Mouse (Mus musculus): ENCODE measurements around the gene Parp6.
A peak's percentile ranks its signal among the peaks of the same experiment; 100 is the strongest.

Gene Parp6

DNA sequence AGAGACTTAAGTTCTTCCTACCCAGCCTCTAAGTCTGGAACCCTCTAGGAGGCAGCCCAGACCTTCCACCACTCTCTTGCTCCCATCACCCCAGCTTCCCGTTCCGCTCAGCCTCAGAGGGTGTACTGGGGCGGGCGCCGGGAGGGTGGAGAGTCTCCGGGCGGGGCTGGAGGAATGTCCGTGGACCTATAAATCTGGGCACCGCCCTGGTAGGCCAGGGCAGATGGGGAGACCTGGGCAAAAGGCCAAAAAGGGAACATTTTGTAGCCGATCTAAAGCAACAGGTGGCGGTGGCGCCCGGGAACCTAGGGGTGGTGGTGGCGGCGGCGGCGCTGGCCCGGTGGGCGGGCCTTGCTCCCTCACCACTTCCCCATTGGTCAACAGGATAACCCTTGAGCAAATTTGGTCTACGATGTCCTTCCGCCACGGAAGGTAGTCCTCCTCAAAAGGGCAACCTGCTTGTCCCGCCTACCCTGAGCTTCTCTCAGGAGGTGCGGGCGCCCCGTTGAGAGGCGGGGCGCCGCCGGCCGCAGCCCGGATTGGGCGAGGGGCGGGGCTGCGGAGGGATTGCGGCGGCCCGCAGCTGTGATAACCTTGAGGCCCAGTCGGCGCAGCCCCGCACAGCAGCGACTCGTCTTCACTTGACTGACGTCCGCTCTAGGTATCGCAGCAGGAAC is 39.0 kb downstream of the Parp6 start, which contains the start of gene Pkm:
Pkm (plus strand) TSS at position 411 of the 677 bp plus-strand sequence.
- DNase-seq (ENCODE audit: extremely low read depth, low read depth), result peak; percentile 99

DNA sequence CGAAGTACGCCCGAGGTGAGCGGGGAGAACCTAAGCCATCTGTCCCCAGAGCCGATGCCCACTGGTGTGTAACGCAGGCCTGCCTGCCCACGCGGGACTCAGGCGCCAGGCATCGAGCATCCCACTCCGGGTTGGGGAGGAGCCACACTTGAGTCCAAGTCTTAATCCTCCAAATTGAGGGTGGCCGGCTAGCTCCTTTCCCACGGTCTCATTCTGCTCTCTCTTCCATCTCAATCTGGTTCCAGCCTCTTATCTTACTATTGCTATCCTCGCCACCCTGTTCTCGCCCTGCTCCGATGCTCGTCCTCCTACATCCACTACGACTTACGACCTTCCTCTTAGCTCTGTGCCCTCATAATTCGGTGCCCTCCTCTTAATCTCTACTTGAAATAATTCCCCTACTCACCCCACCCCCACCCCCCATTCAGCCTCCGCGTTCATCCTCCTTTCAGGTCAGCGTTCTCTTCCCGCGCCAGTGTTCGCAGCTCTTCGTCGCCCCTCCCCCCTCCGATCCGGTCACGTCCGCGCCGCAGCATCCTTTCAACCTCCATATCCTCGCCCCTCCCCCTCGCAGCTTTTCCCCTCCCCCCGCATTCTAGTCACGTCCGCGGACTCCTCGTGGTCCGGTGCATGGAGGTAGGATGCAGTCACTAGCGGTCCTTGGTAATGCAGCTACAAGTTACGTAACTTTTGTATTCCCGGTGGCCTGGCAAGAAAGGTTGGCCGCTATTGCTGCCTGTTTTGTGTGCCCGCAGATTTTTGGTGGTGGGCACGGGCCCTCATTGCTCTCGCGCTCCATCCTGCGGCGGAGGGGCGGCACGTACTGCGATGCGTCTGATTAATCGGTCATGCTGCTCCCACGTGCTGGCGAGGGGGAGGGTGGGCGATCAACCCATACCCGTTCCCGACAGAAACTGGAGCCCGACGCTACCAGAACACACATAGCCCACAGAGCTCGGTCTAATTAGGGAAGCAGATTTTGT is 39.8 kb downstream of the Parp6 start:
- peak; percentile 62 for DNase-seq (ENCODE audit: extremely low read depth, low read depth)

DNA sequence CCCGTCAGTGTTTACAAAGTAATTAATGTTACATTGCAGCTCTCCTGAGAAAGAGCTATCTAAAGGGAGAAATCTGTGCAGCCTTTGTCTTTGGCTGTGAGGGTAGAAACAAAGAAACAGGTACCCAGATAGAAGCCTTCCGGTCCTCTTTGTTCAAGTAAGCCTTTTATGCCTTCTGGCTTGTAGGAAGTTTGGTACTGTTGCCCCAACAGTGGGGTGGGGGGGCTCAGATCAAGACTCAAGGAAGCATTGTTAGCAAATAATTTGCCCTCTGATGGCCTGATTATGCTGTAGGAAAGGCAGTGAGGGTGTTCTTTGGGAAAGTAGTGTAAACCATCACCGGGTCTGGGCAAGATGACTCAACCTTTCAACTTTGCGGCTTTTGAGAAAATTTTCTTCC is 41.1 kb downstream of the Parp6 start:
- DNase-seq (ENCODE audit: extremely low read depth, low read depth), result no peak

DNA sequence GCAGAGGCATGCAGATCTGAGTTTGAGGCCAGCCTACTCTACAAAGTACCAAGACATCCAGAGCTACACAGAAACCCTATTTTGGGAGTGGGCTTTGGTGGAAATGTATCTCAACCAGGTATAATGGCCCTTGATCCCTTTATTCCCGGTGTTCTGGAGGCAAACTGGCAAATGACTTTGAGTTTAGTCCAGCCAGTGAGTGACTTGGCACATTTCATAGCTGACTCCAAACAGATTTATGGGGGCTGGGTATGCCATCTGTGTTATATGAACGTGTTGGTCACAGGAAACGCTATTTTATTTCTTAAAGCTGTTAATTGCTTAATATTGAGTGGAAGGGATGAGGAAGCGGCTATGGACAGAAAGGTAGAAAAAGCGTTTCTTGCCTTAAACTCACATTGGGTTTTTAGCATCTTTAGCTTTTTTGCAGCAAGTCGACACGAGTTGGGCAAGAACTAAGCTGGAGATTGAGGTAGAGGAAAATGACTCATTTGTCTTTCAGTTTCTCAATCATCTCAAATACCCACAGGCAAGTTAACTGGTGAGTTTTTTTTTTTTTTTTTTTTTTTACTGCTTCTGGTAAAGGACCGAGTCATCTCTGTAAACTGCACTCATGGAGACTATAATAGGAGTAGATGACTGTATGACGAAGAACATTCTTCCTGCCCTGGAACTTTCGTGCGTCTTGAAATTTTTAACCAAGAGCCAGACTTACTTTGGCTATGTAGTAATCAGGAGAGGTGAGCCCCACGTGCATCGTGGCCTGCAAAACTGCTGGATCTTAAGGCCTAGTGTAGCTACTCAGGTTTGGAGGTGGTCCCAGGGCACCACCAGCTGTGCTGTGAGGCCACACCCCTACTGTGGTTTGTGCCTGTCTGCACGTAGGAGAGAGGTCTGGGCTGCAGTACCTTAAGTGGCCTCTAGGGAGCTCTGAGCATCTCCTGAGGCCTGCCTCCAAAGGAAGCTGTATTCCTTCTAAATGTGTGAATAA is 42.2 kb downstream of the Parp6 start:
- DNase-seq (ENCODE audit: extremely low read depth, low read depth), result peak; percentile 91

DNA sequence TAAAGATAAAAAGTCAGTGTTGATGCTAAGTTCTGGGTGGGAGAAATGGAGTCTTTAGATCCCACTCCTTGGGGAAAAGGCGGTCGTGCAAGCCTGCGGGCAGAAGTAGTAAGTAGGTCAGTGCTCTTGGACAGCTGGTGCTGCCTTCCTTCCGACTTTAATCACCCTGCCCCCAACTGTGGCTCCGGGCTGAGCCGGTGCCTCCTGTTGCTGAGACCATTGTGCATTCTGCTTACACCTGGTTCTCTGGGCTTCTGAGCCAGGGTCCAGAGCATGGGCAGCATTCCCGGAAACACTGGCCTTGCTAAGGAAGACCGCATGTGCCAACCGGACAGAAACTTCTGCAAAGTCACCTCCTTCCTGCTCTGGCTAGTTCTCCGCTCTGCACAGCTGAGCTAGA is 43.3 kb downstream of the Parp6 start:
- DNase-seq (ENCODE audit: extremely low read depth, low read depth), result no peak

DNA sequence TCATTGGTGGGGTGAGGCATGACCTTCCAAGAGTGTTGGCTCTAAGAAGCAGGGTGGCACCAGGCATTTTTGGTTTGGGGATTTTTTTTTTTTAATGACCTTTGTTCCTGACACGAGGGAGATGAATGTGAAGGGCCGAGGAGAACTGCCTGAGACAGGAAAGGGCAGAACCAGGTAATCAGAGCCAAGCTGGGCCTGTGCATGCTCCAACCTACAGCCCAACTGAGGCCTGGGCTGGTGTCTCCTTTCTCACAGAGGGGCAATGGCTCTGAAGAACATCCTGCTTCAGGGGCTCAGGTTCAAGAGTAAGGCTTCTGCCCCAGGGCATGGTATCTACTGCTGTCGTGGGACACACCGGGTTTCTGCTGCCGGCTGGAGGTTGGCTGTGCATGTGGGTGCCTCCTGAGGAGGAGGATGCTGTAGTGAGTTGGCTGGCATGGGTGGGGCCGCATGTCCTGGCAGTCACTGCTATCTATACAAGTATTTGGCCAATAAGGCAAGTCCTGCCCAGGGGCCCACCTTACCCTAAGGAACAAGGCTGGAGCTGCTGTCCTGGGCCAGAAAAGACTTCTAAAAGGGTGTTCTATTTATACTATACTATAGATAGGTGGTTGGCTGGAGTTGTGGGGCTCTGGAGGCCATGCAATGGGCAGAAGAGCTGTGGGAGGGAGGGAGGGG is 44.4 kb downstream of the Parp6 start:
- no peak for DNase-seq (ENCODE audit: extremely low read depth, low read depth)

DNA sequence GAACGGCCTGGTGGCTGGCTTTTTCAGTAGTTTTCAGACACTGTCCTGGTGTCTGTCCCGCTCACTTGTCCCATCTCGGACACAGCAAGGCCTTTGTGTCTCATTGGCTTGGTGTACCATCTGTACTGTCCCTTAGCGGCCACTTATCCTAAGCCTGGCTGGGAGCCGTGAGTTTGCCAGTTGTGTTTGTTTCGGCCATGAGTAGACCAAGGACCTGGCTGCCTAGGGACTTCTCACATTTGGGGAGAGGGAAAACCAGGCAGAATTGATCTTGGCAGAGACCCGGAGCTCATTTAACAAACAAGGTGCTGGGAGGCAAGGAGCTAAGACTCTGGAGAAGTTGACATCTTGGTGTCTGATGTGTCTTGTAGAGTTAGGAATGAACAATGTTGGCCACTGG is 46.1 kb downstream of the Parp6 start:
- no peak for DNase-seq (ENCODE audit: extremely low read depth, low read depth)

DNA sequence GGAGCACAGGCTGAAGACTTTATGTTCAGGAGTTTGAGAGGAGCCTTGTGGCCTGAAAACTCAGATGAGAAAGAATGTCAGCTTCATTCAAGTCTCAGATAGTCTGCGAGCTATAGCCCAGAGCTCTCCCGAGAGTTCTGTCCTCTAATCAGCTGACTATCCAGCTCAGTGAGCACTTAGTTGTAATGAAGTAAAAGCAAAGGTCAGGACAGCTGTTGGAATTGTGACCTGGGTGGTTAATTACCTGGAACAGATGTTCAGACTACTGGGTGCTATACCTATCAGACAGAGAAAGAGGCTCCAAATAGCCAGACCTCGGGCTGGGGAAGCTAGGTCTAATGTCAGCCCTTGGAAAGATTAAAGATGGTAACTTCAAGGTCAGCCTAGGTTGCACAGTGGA is 46.9 kb downstream of the Parp6 start:
- no peak for DNase-seq (ENCODE audit: extremely low read depth, low read depth)

DNA sequence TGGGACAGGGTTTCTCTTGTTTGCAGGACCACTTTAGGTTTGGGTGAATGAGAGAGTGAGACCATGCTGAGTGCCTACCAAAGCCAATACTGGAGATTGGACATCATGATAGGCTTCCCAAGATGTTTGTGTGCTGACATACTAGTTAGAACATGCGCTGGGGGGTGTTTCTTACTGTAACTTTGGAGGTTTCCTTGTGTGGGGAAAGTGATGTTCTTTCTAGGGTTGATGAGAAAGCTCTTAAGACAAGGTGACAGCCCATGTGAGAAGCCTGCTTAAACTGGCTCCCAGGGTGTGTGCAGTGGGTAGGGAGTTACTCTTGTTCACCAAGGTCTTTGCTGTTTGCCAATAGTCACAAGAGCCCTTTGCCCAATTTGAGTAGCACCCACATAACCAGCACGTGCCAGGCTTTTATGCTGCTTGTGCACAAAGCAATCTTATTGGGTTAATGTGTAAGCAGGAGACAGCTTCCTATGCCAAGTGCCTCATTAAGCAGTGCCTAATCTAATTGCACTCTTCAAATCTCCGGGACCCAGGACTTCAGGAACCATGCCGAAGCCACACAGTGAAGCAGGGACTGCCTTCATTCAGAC is 47.7 kb downstream of the Parp6 start:
- no peak for DNase-seq (ENCODE audit: extremely low read depth, low read depth)

DNA sequence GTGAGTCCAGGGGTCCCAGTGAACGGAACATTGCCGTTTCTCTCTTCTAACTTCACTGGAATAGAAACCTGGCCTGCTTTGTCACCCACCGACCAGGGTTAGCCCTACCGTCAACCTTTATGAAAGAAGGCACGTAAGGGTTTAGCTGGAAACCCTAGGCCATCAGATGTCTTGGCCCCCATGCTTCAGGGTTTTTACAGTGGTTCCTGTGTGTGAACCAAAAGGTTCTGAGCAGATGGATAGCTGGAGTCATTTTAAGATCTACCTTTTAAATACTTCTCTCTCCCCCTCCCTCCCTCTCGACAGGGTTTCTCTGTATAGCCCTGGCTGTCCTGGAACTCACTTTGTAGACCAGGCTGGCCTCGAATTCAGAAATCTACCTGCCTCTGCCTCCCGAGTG is 48.9 kb downstream of the Parp6 start:
- DNase-seq (ENCODE audit: extremely low read depth, low read depth), result no peak

DNA sequence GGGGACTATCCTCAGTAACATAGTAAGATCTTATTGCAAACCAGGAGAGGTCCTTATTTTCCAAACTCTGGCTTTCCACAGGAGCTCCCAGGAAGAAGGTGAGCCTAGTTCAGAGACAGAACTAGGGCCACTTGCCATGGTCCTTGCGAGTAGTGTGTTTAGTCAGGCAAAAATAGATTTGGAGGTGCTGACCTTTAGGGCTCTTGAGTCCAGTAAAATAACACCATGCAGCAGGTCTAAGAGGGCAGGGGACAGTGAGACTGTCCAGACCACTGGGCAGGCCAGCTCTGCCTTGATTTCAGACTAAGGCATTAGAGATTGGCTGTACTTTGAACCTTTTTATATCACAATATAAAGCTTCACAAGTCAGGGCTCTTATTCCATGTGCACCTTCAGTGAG is 49.7 kb downstream of the Parp6 start:
- no peak for DNase-seq (ENCODE audit: extremely low read depth, low read depth)

DNA sequence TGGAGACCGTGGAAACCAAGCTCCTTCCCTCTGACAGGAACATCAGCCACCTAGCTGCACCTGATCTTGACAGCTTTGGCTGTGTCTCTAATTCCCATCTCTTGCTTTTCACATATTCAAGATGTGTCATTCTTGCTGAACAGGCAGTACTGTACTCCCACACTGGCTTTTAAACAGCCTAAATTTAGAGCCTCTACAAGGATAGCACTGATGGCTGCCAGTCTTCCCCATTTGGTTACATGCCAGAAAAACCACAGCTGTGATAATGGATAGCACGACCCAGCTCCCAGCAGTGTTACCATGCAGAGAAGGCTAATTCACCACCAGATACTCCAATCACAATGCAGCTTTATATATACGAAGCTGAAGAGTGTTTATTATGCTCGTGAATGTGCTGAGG is 50.2 kb downstream of the Parp6 start:
- DNase-seq (ENCODE audit: extremely low read depth, low read depth), result no peak

DNA sequence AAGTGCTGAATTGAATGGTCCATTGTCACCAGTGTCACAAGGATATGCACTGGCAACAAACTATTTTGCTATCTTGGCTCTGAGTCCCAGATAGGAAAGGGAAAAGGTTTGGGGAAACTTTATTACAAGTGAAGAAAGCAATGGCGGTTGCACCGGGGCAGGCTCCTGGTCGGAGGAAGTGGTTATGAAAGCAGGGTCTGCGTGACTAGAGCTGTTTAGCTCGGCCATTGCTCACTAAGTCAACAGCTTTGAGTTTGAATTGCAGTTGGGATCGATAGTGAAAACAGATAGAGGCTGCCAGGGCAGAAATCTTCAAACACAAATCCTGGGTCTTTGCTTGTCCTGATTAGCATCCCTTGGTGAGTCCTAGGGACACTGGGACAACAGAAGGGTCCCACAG is 50.8 kb downstream of the Parp6 start:
- DNase-seq (ENCODE audit: extremely low read depth, low read depth), result no peak

DNA sequence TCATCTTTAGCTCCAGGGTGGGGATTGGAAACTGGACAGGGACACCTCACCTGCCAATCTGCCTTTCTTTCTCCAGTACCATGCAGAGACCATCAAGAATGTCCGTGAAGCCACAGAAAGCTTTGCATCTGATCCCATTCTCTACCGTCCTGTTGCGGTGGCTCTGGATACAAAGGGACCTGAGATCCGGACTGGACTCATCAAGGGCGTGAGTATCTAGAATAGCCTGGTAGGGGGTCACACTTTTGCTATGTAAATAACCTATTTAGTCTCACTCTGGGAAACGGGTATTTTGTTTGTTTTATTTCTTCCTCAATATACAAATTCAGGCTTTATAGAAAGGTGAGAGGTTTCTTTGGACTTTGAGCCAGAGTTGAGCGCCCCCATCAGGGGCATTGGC is 51.4 kb downstream of the Parp6 start:
- no peak for DNase-seq (ENCODE audit: extremely low read depth, low read depth)

DNA sequence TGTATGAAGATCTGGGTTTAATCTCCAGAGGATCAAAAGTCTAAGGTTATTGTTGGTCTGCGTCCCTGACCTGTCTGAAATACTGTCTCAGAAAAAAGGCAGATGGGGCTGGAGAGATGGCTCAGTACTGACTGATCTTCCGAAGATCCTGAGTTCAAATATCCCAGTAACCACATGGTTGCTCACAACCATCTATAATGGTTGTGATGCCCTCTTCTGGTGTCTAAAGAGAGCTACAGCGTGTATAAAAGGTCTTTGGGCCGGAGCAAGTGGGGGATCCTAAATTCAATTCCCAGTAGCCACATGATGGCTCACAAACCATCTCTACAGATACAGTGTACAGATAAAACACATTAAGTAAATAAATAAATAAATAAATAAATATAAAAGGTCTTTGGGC is 52.1 kb downstream of the Parp6 start:
- no peak for DNase-seq (ENCODE audit: extremely low read depth, low read depth)

DNA sequence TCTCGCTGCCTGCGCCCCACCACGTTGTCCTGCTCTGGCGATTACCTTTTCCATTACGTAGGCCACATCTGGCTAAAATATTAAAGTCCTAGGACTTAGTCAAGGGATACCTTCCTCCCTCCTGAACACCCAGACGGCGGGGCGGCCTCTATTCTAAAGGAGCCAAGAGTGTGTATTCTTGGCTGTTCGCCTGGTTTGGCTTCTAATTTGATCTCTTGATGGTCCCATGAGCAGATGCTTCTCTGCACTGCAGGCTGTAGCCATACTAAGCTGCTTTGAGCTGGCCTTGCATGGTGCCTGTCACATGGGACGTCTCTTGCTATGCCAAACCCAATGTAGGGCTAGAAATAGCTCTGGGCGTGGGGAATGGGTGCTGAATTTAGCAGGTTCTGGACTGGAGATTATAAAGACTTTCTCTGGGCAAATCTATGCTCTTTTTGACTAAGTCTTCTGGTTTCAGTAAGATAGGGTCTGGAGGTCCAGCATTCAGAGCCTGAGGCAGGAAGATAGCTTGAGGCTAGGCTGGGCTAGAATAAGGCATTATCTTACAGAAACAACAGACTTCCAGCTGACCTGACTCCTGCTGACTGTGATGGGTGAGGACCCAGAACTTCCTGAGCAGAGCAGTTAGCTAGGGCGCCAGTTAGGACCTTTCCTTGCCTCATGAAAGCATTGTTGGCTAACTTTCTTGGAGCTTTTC is 55.3 kb downstream of the Parp6 start:
- no peak for DNase-seq (ENCODE audit: extremely low read depth, low read depth)

DNA sequence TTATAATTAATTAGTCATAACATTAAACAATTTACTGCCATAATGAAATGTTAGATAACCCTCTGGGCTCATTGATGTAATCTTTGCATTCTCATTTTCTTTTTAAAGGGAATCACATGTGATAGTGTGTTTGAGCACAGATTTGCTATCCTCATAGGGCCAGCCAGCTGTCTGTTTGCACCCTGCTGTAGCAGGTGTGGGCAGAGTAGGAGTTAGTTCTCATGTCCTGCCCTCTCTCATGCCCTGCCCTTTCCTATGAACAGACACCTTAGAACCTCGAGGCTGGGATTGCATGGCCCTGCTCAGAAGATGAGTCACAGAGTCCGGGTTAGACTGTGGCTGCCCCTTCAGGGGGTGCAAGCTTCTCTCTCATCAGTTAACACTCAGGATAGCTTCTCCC is 56.3 kb downstream of the Parp6 start:
- no peak for DNase-seq (ENCODE audit: extremely low read depth, low read depth)

DNA sequence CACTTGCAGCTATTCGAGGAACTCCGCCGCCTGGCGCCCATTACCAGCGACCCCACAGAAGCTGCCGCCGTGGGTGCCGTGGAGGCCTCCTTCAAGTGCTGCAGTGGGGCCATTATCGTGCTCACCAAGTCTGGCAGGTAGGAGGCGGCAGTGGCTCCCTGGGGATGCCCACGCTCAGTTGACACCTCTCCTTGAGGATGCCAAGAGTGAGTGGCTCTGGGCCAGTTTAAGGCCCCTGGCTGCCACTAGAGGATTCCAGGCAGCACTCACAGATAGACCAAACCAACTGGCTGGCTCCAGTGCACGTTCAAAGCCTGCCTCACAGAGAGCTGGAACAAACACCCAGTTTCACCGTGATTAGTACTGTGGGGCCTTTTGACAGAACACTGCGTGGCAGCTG is 58.5 kb downstream of the Parp6 start:
- no peak for DNase-seq (ENCODE audit: extremely low read depth, low read depth)

DNA sequence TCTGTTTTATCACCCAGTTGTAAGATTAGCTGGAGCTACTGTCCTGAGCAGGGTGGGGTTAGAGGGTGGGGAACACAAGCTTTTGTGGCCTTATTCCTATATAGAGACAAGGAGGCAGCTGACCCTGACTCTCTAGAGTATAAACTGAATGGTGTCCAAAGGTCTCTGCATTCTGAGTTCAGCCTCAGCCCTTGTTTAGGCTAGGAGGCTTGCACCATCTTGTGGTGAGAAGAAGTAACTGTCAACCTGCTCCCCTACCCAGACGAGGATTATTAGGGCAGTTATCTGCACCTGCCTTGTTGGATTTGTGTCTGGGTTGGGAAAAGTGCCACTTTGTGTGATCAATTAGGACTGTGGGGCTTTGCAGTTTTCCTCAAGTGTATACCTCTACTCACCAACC is 61.2 kb downstream of the Parp6 start:
- DNase-seq (ENCODE audit: extremely low read depth, low read depth), result no peak
